In the genomic region with DNA sequence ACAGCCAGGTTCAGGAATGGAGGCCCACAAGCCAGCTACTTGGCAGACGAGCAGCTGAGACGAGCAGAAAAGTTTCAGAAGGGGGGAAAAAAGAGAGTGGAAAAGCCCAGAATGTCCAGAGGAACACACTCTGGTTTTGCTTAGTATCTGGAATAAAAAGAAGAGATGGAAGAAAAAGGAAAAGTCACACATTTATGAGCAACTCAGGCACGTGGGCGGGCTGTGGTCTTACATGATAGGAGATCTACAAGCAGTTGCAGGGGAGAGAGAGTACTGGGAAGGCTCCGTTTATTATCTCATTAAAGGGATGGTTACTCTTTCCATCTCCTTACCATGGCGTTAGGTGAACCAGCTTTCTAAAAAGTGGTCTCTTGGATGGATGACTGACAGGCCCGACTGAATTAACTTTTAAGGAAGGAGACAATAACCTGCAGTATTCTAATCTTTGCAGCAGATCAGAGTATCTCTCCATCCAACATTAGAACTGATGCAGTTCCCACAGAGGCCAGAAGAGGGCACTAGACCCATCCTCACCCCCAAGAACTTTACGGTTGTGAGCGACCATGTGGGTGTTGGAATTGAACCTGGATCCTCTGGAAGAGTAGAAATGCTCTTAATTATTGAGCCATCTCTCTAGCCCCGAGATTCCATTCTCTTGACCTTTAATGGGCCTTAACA, we compare ENCODE assay signal across 7 mouse cellular contexts. TPM values are rescaled to one million over a fixed set of nuclear protein-coding genes. Genes with fewer than 3 reads are reported as not detected.
DNase-seq lines count a peak whose midpoint lies in the region; ATAC-seq and TF ChIP-seq lines count a peak whose summit lies in the region.

No protein-coding gene starts in this region.

- no peaks in the 10 kb centered on the region for H3K27me3 ChIP-seq in intestine, embryonic 14.5 days (replicated peaks; ENCODE audit: control insufficient read depth, insufficient read depth, low read length)
- H3K27me3 ChIP-seq in intestine, embryonic 16.5 days (replicated peaks; ENCODE audit: control insufficient read depth, insufficient read depth, low read length): no peaks in the 10 kb centered on the region
- no peaks in the 10 kb centered on the region for H3K27me3 ChIP-seq in CH12.LX (replicated peaks)

- dilution Hi-C loops in CH12.LX (cut with MboI; ENCODE audit: extremely low pct_ligation_motif_present, extremely low pct_unique_long_range_greater_than_20kb, low sequenced_read_pairs): no loop called here

- no peak overlapping the region for H3K9ac ChIP-seq in intestine, embryonic 14.5 days (ENCODE audit: low read length)
- H3K9ac ChIP-seq in intestine, embryonic 16.5 days (ENCODE audit: low read depth, low read length): no peak overlapping the region
- no peak overlapping the region for H3K9ac ChIP-seq in CH12.LX (ENCODE audit: insufficient read depth, low read depth)

- TF ChIP-seq RAD21 in CH12.LX (IDR thresholded peaks at IDR 0.05; ENCODE audit: low read depth, low read length): peak; percentile 79

- no peak for ATAC-seq in intestine, embryonic 14.5 days (replicated peaks; ENCODE audit: low FRiP score, low TSS enrichment, low read depth)
- no peak for ATAC-seq in intestine, embryonic 16.5 days

- DNase-seq in intestine, embryonic 14.5 days (ENCODE audit: low spot score): peak; percentile 66
- DNase-seq in 416B (ENCODE audit: low read depth): peak; percentile 73
- DNase-seq in CH12.LX (ENCODE audit: extremely low read depth): peak; percentile 77
- peak; percentile 44 for DNase-seq in c-Kit-negative CD71-positive TER-119-positive erythroid progenitor cells, embryonic 14.5 days (ENCODE audit: low read depth, low spot score)
- peak; percentile 46 to 76 for DNase-seq in kidney, postnatal 25 days
- peak; percentile 56 for DNase-seq in retina, embryonic 14.5 days (ENCODE audit: low spot score)

- no peak overlapping the region for H3K4me3 ChIP-seq in intestine, embryonic 14.5 days (ENCODE audit: low read depth, low read length)
- no peak overlapping the region for H3K4me3 ChIP-seq in intestine, embryonic 16.5 days (ENCODE audit: low read length)
- no peak overlapping the region for H3K4me3 ChIP-seq in CH12.LX (replicated peaks in 1 of 3; ENCODE audit: low read depth in 2 of 3, low read length in 2 of 3, poor library complexity in 1 of 3)

- H3K79me2 ChIP-seq in CH12.LX (replicated peaks; ENCODE audit: control insufficient read depth, extremely low read depth, insufficient read depth, poor library complexity, severe bottlenecking): no peaks in the 10 kb centered on the region

- TF ChIP-seq POLR2A in CH12.LX (IDR thresholded peaks at IDR 0.05; ENCODE audit: low read depth, low read length): no peak

- no peaks in the 10 kb centered on the region for H3K9me3 ChIP-seq in intestine, embryonic 14.5 days (ENCODE audit: control insufficient read depth, low read length)
- no peaks in the 10 kb centered on the region for H3K9me3 ChIP-seq in intestine, embryonic 16.5 days (ENCODE audit: control insufficient read depth, low read length)
- H3K9me3 ChIP-seq in CH12.LX (replicated peaks; ENCODE audit: low read length): no peaks in the 10 kb centered on the region

- peak; percentile 86 to 99 for TF ChIP-seq CTCF in CH12.LX (conservative IDR thresholded peaks at IDR 0.05 in 1 of 2, IDR thresholded peaks at IDR 0.05 in 1 of 2; ENCODE audit: low read depth in 2 of 2, low read length in 2 of 2)

- no peak overlapping the region for H3K4me2 ChIP-seq in intestine, embryonic 14.5 days (ENCODE audit: low read length)
- H3K4me2 ChIP-seq in intestine, embryonic 16.5 days (ENCODE audit: low read depth, low read length): no peak overlapping the region
- no peak overlapping the region for H3K4me2 ChIP-seq in CH12.LX (ENCODE audit: insufficient read depth, low read depth, poor library complexity, severe bottlenecking)

- no peaks in the 10 kb centered on the region for H3K36me3 ChIP-seq in intestine, embryonic 14.5 days (ENCODE audit: control insufficient read depth, insufficient read depth, low read length)
- no peaks in the 10 kb centered on the region for H3K36me3 ChIP-seq in intestine, embryonic 16.5 days (ENCODE audit: control insufficient read depth, insufficient read depth, low read length)
- H3K36me3 ChIP-seq in CH12.LX (replicated peaks in 1 of 2; ENCODE audit: control insufficient read depth in 1 of 2, insufficient read depth in 1 of 2, low read length in 1 of 2): no peaks in the 10 kb centered on the region

- no peak overlapping the region for H3K27ac ChIP-seq in intestine, embryonic 14.5 days (ENCODE audit: low read depth)
- H3K27ac ChIP-seq in intestine, embryonic 16.5 days (ENCODE audit: low read length): no peak overlapping the region
- no peak overlapping the region for H3K27ac ChIP-seq in CH12.LX (ENCODE audit: insufficient read depth, low read depth)

- no peak for TF ChIP-seq EP300 in CH12.LX (IDR thresholded peaks at IDR 0.05; ENCODE audit: low read length)

- no peaks in the 10 kb centered on the region for H3K4me1 ChIP-seq in intestine, embryonic 14.5 days (replicated peaks; ENCODE audit: control insufficient read depth, insufficient read depth, low read length)
- no peaks in the 10 kb centered on the region for H3K4me1 ChIP-seq in intestine, embryonic 16.5 days (ENCODE audit: control insufficient read depth, insufficient read depth, low read length)
- H3K4me1 ChIP-seq in CH12.LX (ENCODE audit: control insufficient read depth in 1 of 2, insufficient read depth in 2 of 2): 0 out of 4 replicates have a peak, but pooled peaks cover 0 to 2% of the 10 kb centered on the region in 2 experiments

- in situ Hi-C loops in CH12.LX (cut with MboI; ENCODE audit: low pct_ligation_motif_present, low pct_unique_long_range_greater_than_20kb, low sequenced_read_pairs): no loop called here

- WGBS in intestine, embryonic 14.5 days: 61% methylated on average over 10 of the region's 10 CpGs
- 62% methylated on average over 10 of the region's 10 CpGs for WGBS in intestine, embryonic 16.5 days

TF ChIP-seq in CH12.LX, 34 proteins besides CTCF, POLR2A, EP300 and RAD21:
- TF ChIP-seq POLR2AphosphoS2 (IDR thresholded peaks at IDR 0.05; ENCODE audit: low read depth, low read length) (no peak), NELFE (IDR thresholded peaks at IDR 0.05; ENCODE audit: low read depth, low read length) (no peak), MAX (IDR thresholded peaks at IDR 0.05; ENCODE audit: low read length) (peak; percentile 20; the same call in 1 of the 2 replicates), ZMIZ1 (IDR thresholded peaks at IDR 0.05; ENCODE audit: low read depth, low read length) (no peak), SMC3 (IDR thresholded peaks at IDR 0.05; ENCODE audit: low read depth, low read length) (peak; percentile 76), PAX5 (IDR thresholded peaks at IDR 0.05; ENCODE audit: low read length) (no peak), MAZ (IDR thresholded peaks at IDR 0.05; ENCODE audit: low read depth, low read length) (no peak), MYC (IDR thresholded peaks at IDR 0.05; ENCODE audit: low read depth, low read length) (peak; percentile 83)

RNA-seq across cellular contexts. Expression of a gene that starts 25.7 kb away (rescaled TPM):
- 144 and 157 TPM in 2 replicates for polyA plus RNA-seq in intestine, embryonic 14.5 days (2014; fragmentation: Nextera tagmentation; extraction: Ambion mirVana)
- 79.7 and 86.9 TPM in 2 replicates for polyA plus RNA-seq in intestine, embryonic 16.5 days (2015; fragmentation: Nextera tagmentation; extraction: Ambion mirVana)
- total RNA-seq in CH12.LX (2012; rRNA removed) (47.5 and 49.1 TPM in 2 replicates), CH12.LX (2014; rRNA removed) (84.9 and 99.0 TPM in 2 replicates)
- 89.3 and 89.8 TPM in 2 replicates for polyA plus RNA-seq in CH12.LX (2012; ENCODE audit: insufficient read length, low read depth)
